Mouse (Mus musculus): ENCODE results near the gene Galnt14. TPM values are rescaled to one million over a fixed set of nuclear protein-coding genes. Genes with fewer than 3 reads are reported as not detected.

Galnt14 gene
- total RNA-seq, 2 experiments from 2014 or later = not detected

Other genes starting within 250 kb of the Galnt14 start
- gene Ehd3, start 93.7 kb upstream of the Galnt14 start, total RNA-seq (2021) = 1 to 10 TPM; 3.9 to 4.2 TPM
- gene Xdh, start 239.7 kb upstream of the Galnt14 start, total RNA-seq (2021) = 10 to 100 TPM; 40.6 to 66.0 TPM